Mouse (Mus musculus): ENCODE data around the gene Gm20594. TPM values are rescaled to one million over a fixed set of nuclear protein-coding genes. Genes with fewer than 3 reads are reported as not detected.

Gene Gm20594
- polyA plus RNA-seq (2012), result not detected in 2 replicates

- no peak for TF ChIP-seq GATA1 (IDR thresholded peaks at IDR 0.05; ENCODE audit: low read length)
These were observed at the start of gene Gm20594 for GRCm38 (mm10) chr6:79817616-79818015. TSS of gene Gm20594 (plus strand) at chr6:79817916.

- TF ChIP-seq GATA1 (IDR thresholded peaks at IDR 0.05; ENCODE audit: low read length), result no peak
These were observed 398 bp downstream of the Gm20594 start for GRCm38 (mm10) chr6:79818114-79818513.

- TF ChIP-seq GATA1 (IDR thresholded peaks at IDR 0.05; ENCODE audit: low read length), result no peak
These were observed 16.1 kb downstream of the Gm20594 start for GRCm38 (mm10) chr6:79833845-79834244.

GRCm38 (mm10) chr6:79846829-79847228, 29.1 kb downstream of the Gm20594 start:
- no peak for TF ChIP-seq GATA1 (IDR thresholded peaks at IDR 0.05; ENCODE audit: low read length)

Other genes with a start within 250 kb of the Gm20594 start
- not detected in 2 replicates for gene Lrrtm4, start 201.0 kb downstream of the Gm20594 start, polyA plus RNA-seq (2012)

Data from G1E-ER4 (cell line).